Mouse (Mus musculus): ENCODE measurements at regions not wholly inside any gene's neighbourhood (a gene's known extent, or its start where the extent isn't known, plus 50 kb on each side); places are given as distances from the start of the nearest gene placed in this dataset.

DNA sequence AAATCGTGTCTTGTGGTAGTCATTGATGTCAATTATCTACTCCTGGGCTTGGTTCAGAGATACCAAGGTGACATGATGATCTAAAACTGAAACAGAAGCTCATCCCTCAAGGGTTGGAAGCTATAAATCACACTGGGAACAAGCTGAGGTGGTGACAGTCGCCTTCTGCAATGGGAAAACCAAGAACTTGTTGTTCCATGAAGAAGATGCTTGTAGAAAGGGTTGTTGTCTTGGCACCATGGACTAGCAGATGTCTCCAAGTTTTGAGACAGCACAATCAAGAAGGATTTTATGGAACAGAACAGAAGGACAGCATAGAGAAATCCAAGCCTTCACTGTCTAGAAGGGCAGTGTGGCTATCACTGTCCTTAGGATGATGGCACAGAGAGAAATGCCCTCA, 2005.4 kb upstream of the Lrrc6 start:
- TF ChIP-seq CTCF (IDR thresholded peaks at IDR 0.05; ENCODE audit: borderline replicate concordance, control insufficient read depth, extremely low read depth, insufficient read depth, low read length, poor library complexity) (no peak), POLR2A (IDR thresholded peaks at IDR 0.05; ENCODE audit: control insufficient read depth, extremely low read depth, insufficient read depth, low read length, poor library complexity) (no peak)
